Mouse (Mus musculus) spleen, adult 18-20 months (tissue): ENCODE data around the gene Ptgr1.

ENCODE experiments used
- DNase-seq, 2 experiments: peaks; one replicate each; pipeline ENCODE4 v3.0.0; 2022; ENCODE audit warnings: mixed read lengths in 2 of 2

The Ptgr1 gene

GRCm38 (mm10) chr4:58990609-58991434 lies 3.9 kb upstream of the Ptgr1 start:
- no peak for DNase-seq

DNA sequence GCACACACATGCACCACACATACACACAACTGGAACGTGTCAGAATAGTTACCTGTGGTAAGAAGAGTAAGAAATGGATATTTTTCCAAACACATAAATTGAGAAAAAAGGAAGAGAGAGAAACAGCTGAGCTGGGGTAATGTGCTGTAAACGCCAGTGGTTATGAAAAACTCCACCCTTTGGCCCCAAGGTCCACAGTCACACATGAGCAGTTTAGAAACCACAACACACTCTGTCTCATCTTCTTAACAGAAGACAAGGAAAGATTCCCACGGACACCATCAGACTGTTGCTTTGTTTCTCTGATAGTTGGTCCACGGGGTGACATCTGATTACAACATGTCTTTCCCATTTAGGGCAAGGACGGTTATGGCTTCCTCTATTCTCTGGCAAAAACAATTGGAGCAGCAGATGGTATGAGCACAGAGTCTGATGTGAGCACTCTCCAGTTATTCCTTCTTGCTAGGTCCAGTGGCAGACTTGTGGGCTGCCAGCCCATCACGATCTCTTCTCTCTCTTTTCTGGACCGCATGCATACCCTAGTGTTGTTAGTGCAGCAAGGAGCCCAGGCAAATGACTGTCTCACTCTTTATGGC lies 2.5 kb upstream of the Ptgr1 start:
- no peak for DNase-seq

DNA sequence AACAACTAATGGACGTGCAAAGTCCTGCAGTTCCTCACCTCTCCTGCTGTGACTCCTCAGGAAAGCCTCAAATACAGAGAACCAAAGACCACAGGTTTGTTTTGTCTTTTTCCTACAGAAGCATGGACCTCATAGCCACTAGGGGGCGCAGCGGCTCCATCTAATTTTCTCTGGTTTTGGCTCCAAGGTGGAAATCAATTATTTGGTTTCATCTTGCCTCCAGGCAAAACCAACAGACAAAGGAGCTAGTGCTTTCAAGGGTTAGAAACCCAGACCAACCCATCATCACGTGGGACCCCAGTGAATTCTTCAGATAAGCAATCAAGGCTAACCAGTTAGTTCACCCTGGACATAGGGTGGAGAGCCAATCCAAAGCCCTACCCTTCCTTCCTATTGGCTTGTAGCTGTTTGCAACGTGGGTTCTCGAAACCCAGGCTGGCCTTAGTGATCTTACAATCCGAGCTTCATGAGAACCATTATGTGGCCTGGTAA lies 1.7 kb downstream of the Ptgr1 start:
- DNase-seq: peak; percentile 55 to 83

- DNase-seq: no peak
These were observed 4.1 kb downstream of the Ptgr1 start for GRCm38 (mm10) chr4:58982806-58983205.

DNA sequence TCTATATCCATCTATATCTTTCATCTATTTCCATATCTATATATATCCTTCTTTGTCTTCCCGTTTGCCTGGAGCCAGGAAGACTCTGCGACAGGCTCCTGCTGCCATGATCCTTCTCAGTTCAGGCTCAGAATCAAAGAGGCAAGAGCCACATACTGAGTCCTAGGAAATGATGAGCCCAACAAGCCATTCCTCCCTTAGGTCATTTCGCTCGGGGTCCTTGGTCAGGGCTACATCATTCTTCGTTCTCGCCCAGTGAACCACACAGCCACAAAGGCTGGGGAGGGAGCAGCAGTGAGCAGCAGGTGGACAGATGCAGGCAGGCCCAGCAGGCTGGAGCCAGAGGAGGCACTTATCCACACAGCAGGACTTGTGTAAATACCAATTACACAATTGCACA lies 5.5 kb downstream of the Ptgr1 start:
- DNase-seq: no peak

GRCm38 (mm10) chr4:58975711-58976110 lies 11.2 kb downstream of the Ptgr1 start:
- no peak for DNase-seq

- no peak for DNase-seq
These were observed 16.2 kb downstream of the Ptgr1 start for GRCm38 (mm10) chr4:58970678-58971077.

- no peak for DNase-seq
These were observed 21.8 kb downstream of the Ptgr1 start for GRCm38 (mm10) chr4:58965136-58965535.

DNA sequence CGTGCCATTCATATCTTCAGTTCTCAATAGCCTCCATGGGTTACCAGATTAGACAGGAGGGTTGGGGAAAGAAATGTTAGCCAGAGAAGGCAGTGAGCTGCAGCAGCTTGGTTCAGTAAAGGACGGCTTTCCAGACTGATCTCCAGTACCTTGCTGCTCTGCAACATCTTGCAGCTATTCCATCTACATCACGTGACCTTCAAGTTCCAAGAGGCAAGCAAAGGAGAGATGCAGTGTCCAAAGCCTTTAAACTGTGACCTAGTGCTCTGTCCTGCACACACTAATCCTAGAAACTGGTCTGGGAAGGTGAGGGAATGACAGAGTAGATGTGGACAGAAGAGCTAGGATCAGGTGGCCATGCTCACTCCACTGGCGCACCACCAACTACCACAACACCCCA lies 23.6 kb downstream of the Ptgr1 start:
- DNase-seq: no peak

DNA sequence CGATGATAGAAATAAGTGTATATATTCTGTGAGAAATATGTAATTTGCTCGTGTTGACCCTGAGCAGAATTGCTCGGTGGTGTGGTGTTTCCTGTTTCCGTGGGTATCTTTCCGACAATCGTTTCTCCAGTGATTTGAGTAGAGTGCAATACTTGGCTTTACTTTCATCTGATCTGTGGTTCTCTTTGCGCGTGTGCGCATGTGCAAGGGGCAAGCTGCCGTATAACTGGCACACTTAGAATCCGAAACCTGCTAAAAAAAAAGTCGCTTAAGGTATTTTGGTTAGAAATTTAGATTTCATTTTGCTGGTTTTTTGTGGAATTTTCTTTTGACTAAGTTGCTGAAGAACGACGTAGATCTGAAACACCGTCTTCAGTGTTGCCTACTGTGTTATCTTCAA lies 25.2 kb downstream of the Ptgr1 start:
- no peak for DNase-seq

- DNase-seq: no peak
These were observed 34.3 kb downstream of the Ptgr1 start for GRCm38 (mm10) chr4:58952630-58953029.

DNA sequence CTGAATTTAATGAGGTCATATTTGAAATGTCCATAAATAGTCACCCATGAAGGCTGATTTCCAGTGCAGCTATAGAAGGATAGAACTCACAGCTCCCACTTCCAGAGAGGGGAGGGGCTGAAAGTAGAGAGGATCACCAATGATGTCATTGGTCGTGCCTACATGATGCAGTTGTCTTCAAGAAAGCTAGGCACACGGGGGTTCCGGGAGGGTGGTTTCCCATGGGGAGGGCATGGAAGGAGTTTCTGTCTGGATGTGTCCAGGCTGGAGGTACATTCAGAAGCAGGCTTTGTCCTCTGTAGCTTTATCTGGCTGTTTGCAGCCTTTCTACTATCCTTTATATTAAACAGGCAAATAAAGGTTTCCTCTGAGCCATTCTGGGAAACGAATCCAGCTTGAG lies 38.5 kb downstream of the Ptgr1 start:
- DNase-seq: no peak

- no peak for DNase-seq
These were observed 42.2 kb downstream of the Ptgr1 start for GRCm38 (mm10) chr4:58944695-58945094.

DNA sequence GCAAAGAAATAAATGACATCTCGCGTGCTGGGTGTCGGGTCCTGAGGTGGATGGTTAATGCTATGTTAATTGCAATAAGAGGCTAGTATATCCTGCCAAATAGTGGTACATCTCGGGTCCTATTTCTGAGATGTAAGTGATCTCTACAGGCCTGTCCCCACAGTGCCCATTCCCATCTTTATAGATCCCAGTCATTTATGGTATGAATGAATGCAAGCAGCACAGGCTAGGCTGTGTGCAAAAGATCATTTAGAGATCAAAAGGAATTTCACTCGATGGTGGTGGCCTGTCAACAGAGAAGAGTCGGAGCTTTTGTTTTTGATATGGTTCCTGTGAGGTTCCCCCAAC lies 42.7 kb downstream of the Ptgr1 start:
- no peak for DNase-seq

- DNase-seq: peak; percentile 21 to 58
These were observed 43.3 kb downstream of the Ptgr1 start, which contains the start of gene Zkscan16 for GRCm38 (mm10) chr4:58943420-58944205. Zkscan16 (plus strand) TSS chr4:58943628.

- DNase-seq: no peak
These were observed 44.0 kb downstream of the Ptgr1 start for GRCm38 (mm10) chr4:58942942-58943341.

- no peak for DNase-seq
These were observed 45.3 kb downstream of the Ptgr1 start for GRCm38 (mm10) chr4:58941638-58942037.

DNA sequence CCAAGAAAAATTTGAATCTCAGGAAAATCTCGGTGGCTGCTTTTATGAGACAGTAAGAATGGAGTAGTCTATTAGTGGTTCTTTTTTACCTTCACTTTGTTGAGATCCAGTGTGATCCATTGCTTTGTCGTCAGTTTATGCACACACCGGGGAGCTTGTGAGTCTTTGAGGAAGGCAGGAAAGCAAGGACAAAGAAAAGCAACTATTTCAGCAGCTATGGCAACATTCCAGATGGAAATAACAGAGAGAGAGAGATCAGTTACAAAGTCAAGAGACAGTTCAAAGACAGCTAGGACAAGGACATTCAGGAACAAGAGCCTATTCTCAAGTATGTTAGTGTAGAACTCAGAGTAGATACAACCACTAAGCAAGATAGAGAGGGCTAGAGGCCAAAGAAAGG lies 51.1 kb downstream of the Ptgr1 start:
- no peak for DNase-seq

- DNase-seq: no peak
These were observed 52.0 kb downstream of the Ptgr1 start for GRCm38 (mm10) chr4:58934746-58935476.

DNA sequence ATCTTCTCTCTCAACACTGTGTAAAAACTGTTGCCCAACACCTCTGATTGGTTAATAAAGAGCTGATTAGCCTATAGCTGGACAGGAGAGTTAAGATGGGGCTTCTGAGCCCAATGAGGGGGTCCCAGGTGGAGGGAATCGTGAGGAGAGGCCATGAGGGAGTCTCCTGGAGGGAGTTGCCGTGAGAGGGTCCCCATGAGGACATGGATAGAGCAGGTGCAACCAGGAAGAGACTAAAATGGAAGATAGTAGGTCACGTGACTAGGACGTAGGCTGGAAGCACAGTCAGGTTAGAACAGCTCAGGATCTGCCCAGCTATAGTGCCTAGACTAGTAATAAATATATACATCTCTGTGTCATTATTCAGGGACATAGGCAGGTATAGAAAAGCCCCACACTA lies 52.6 kb downstream of the Ptgr1 start:
- DNase-seq: no peak

DNA sequence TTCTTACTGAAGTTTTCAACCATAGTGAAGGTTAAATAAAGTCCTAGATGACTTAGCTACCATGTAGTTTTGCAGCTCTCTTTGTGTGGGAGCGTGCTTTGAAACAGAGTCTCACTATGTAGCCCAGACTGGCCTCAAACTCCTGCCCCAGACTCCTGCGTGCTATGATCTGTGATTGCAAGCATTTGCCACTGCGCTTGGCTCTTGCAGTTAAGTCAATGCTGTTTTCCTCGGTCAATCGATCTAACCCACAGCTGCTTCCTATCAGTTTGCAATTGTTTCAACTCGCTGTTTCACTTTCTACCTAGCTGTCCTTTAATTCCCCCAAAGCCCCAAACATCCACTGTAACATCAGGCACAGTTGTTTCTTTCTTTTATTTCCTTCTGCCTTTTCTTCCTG lies 54.4 kb downstream of the Ptgr1 start:
- DNase-seq: no peak

- no peak for DNase-seq
These were observed 59.3 kb downstream of the Ptgr1 start for GRCm38 (mm10) chr4:58927661-58928060.

GRCm38 (mm10) chr4:58926120-58926519 lies 60.8 kb downstream of the Ptgr1 start:
- no peak for DNase-seq
